Mouse (Mus musculus) bone marrow macrophage, adult 2 months (primary cell): ENCODE measurements around the gene Tnfsf18.

ENCODE experiments used
- CTCF ChIP-seq: IDR thresholded peaks from 2 replicates; pipeline ENCODE4 v1.5.1; 2012; ENCODE audit warnings: low read depth, mild to moderate bottlenecking, low read length, moderate library complexity
- POLR2A ChIP-seq: IDR thresholded peaks from 2 replicates; pipeline ENCODE4 v1.6.1; 2012; ENCODE audit warnings: mild to moderate bottlenecking, low read depth, low read length, borderline replicate concordance

DNA sequence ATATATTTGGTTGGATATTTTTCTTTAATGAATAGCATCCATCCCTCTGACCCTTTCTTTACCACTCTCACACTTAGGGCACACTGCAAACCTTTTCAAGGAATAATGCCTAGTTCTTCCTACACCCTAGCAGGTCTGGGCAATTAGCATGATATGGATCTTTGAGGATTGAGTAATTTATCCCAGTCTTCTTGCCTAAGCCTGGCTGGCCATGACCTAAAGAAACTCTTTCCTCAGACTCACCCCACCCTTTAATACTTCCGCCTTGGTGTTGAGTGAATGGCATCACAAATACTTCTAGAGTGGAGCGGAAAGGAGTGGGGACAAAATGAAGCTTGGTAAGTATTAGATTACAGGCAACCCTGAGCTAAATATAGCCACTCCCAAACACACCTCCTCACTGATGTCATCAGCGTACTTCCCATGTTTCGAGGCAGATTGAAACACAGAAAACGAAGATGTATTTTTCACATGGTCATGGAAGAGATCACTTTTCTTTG is 56.2 kb downstream of the Tnfsf18 start:
- no peak for TF ChIP-seq CTCF
- TF ChIP-seq POLR2A: no peak
